ENCODE assay signal across 10 mouse cellular contexts in the genomic region with DNA sequence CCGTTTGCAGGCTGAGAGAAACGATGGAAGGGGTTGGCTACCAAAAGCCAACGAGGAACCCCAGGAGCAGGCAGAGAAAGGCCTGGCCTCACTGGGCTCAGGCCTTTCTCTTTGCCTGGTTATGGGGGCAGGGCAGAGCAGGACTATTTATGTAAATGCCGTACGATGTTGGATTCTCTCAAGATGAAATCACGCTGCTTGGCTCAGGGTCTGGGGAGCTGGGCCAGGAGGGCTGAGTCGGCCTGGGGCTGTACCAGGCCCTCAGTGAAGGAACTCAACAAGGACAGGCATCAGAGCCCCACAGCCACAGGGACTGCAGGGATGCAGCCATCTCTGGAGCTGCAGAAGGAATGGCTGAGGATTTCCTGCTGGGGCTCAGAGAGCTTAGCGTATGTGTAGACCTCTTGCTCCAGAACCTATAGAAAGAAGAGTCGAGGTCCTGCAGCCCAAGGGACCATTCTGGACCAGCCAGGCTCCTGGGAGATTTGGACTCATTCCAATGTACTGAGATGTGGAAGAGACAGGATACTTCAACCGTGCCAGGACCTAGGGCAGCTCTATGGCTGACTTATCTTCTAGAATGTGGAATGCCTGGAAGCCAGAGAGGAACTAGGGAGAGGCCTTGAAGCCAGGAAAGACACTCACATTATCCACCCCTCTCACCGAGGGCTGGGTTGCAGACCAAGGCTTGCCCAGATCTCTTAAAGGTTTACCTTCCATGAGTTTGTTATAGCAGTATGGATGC. TPM values are rescaled to one million over a fixed set of nuclear protein-coding genes. Genes with fewer than 3 reads are reported as not detected.
DNase-seq lines count a peak whose midpoint lies in the region; ATAC-seq and TF ChIP-seq lines count a peak whose summit lies in the region.
"Had no signal": no experiment of that assay in that cellular context is flagged by ENCODE, and none has a peak within 500 bp of the region (broad histone marks: within the 10 kb centered on the region; RNA-seq: fewer than 3 reads in every experiment).

No protein-coding gene starts in this region.

- H3K9me3 ChIP-seq in kidney, embryonic 16.5 days (ENCODE audit: low read length) = no peaks in the 10 kb centered on the region

- no peak for ATAC-seq in kidney, embryonic 16.5 days (ENCODE audit: low FRiP score, low TSS enrichment)

- no peaks in the 10 kb centered on the region for H3K36me3 ChIP-seq in kidney, adult 2 months (ENCODE audit: control insufficient read depth, insufficient read depth, low read length)
- no peaks in the 10 kb centered on the region for H3K36me3 ChIP-seq in kidney, embryonic 16.5 days (ENCODE audit: insufficient read depth, low read length)

- peak; percentile 7 for DNase-seq in kidney, adult 2 months
- DNase-seq in gastrocnemius, adult 18-20 months (ENCODE audit: low spot score) = peak; percentile 76
- DNase-seq in heart, postnatal 14 days = peak; percentile 62 to 77
- DNase-seq in skeletal muscle tissue, adult 2 months (ENCODE audit: low read depth, low spot score) = peak; percentile 78
- no peak for DNase-seq in layer of hippocampus, adult 9-11 months
- DNase-seq in layer of hippocampus, postnatal 25 days (ENCODE audit: extremely low spot score in 1 of 2, low spot score in 1 of 2) = no peak
- DNase-seq in kidney, postnatal 25 days = no peak

- intact Hi-C loops in heart, postnatal 14 days (cut with DNase I) = no loop called here

- H3K27me3 ChIP-seq in kidney, adult 2 months (replicated peaks; ENCODE audit: control insufficient read depth, insufficient read depth, low read length) = no peaks in the 10 kb centered on the region
- no peaks in the 10 kb centered on the region for H3K27me3 ChIP-seq in kidney, embryonic 16.5 days (ENCODE audit: insufficient read depth, low read length)

- H3K4me1 ChIP-seq in kidney, adult 2 months (ENCODE audit: control insufficient read depth, insufficient read depth, low read length) = no peaks in the 10 kb centered on the region
- peaks cover 18% of the 10 kb centered on the region for H3K4me1 ChIP-seq in kidney, embryonic 16.5 days (ENCODE audit: insufficient read depth, low read length)

- no peak overlapping the region for H3K4me3 ChIP-seq in kidney, adult 2 months (ENCODE audit: insufficient read depth, low read depth, low read length)
- H3K4me3 ChIP-seq in kidney, embryonic 16.5 days (ENCODE audit: low read length) = no peak overlapping the region

- H3K27ac ChIP-seq in kidney, adult 2 months (ENCODE audit: insufficient read depth, low read depth, low read length) = no peak overlapping the region
- no peak overlapping the region for H3K27ac ChIP-seq in kidney, embryonic 16.5 days (ENCODE audit: low read length)

- no peak overlapping the region for H3K9ac ChIP-seq in kidney, embryonic 16.5 days (replicated peaks; ENCODE audit: low read length)

- 68% methylated on average over 11 of the region's 11 CpGs for WGBS in kidney, adult 2 months
- 74% methylated on average over 11 of the region's 11 CpGs for WGBS in kidney, embryonic 16.5 days

- H3K4me2 ChIP-seq in kidney, embryonic 16.5 days (replicated peaks; ENCODE audit: low read depth, low read length) = no peak overlapping the region

- no peak for TF ChIP-seq POLR2A in kidney, adult 2 months (IDR thresholded peaks at IDR 0.05; ENCODE audit: low read depth, low read length)

- no peak for TF ChIP-seq CTCF in kidney, adult 2 months (conservative IDR thresholded peaks at IDR 0.05; ENCODE audit: insufficient read depth, insufficient read length, low read depth, low read length)

RNA-seq across cellular contexts. Expression of a gene that starts 29.1 kb away (rescaled TPM):
- polyA plus RNA-seq in kidney, adult 2 months (2012; rRNA removed) = not detected in 2 replicates
- polyA plus RNA-seq in kidney, embryonic 16.5 days (2015; fragmentation: Nextera tagmentation; extraction: Ambion mirVana) = not detected in 2 replicates
- not detected for total RNA-seq in gastrocnemius, adult 18-20 months (2021)
- total RNA-seq in heart, postnatal 14 days (2021) = not detected
- total RNA-seq in layer of hippocampus, postnatal 25 days (2021) = not detected
- total RNA-seq: CH12.LX had no signal
- polyA plus RNA-seq: large intestine, adult 2 months had no signal

RNA-seq across cellular contexts. Expression of a gene that starts 39.6 kb away (rescaled TPM):
- 1.7 and 1.8 TPM in 2 replicates for polyA plus RNA-seq in kidney, adult 2 months (2012; rRNA removed)
- 1.6 and 1.8 TPM in 2 replicates for polyA plus RNA-seq in kidney, embryonic 16.5 days (2015; fragmentation: Nextera tagmentation; extraction: Ambion mirVana)
- total RNA-seq in gastrocnemius, adult 18-20 months (2021) = 1 to 10 TPM; 7.9 to 9.9 TPM
- 1 to 10 TPM; 4.9 to 5.6 TPM for total RNA-seq in heart, postnatal 14 days (2021)
- total RNA-seq in layer of hippocampus, postnatal 25 days (2021) = 1 to 10 TPM; 3.6 to 6.6 TPM
- total RNA-seq: CH12.LX had no signal

RNA-seq across cellular contexts. Expression of a gene that starts 55.8 kb away (rescaled TPM):
- polyA plus RNA-seq in kidney, adult 2 months (2012; rRNA removed) = not detected in 2 replicates
- polyA plus RNA-seq in kidney, embryonic 16.5 days (2015; fragmentation: Nextera tagmentation; extraction: Ambion mirVana) = not detected in 2 replicates
- total RNA-seq in gastrocnemius, adult 18-20 months (2021) = not detected
- not detected for total RNA-seq in heart, postnatal 14 days (2021)
- total RNA-seq in layer of hippocampus, postnatal 25 days (2021) = under 1 TPM in 1 of 2 experiments, not detected in 1; 0.10 TPM
- total RNA-seq: CH12.LX had no signal
- polyA plus RNA-seq: large intestine, adult 2 months had no signal

Comparison
In these comparisons a context has a peak if more than half of its experiments do, and no peak if none do; other contexts are left out.
1. DNase-seq: peak in kidney, adult 2 months (single experiment), gastrocnemius, adult 18-20 months (single experiment), heart, postnatal 14 days (2 of 2) and skeletal muscle tissue, adult 2 months (single experiment); none in layer of hippocampus, adult 9-11 months (single experiment), layer of hippocampus, postnatal 25 days (0 of 2) and kidney, postnatal 25 days (0 of 2).